Comparison of ENCODE assay signal across 14 mouse cellular contexts in the genomic region with DNA sequence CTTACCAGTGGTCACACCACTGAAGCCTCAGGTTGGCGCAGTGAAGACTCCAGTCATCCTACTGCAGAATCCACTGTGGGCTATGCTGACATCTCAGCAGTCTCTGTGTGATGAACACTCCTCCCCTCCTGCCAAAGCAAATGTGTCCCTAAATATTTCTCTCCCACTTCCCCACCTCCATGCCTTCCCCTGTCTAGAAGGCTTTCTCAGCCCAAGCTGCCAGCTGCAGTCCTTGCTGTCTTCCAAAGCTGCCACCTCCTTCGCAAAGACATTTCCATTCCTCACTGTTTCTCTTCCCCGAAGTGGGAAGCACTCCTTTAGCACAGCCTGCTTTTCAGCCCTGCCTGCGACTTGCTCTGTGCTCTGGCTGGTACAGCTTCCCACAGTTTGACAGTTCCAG. TPM values are rescaled to one million over a fixed set of nuclear protein-coding genes. Genes with fewer than 3 reads are reported as not detected.
DNase-seq lines count a peak whose midpoint lies in the region; TF ChIP-seq lines count a peak whose summit lies in the region.
"Had no signal": no experiment of that assay in that cellular context is flagged by ENCODE, and none has a peak within 500 bp of the region (broad histone marks: within the 10 kb centered on the region; RNA-seq: fewer than 3 reads in every experiment).

No protein-coding gene starts in this region.

- no peak for TF ChIP-seq CTCF in E14TG2a.4 (conservative IDR thresholded peaks at IDR 0.05; ENCODE audit: low read length)

- 0 out of 2 replicates have a peak overlapping the region, but pooled peaks have one; percentile 5 for H3K27ac ChIP-seq in limb, embryonic 10.5 days
- H3K27ac ChIP-seq: gastrocnemius, adult 2 months; kidney, embryonic 15.5 days; limb, embryonic 13.5 days had no signal

- H3K27me3 ChIP-seq in E14TG2a.4 (ENCODE audit: insufficient read depth, low read length), result no peaks in the 10 kb centered on the region
- H3K27me3 ChIP-seq in limb, embryonic 10.5 days (ENCODE audit: low read depth, poor library complexity, severe bottlenecking), result 0 out of 2 replicates have a peak, but pooled peaks cover 15% of the 10 kb centered on the region
- H3K27me3 ChIP-seq: kidney, embryonic 15.5 days; limb, embryonic 13.5 days had no signal

- DNase-seq in brain, adult 2 months (ENCODE audit: low read depth, low spot score), result peak; percentile 93
- DNase-seq in layer of hippocampus, adult 9-10 months (ENCODE audit: low spot score), result peak; percentile 31
- peak; percentile 27 for DNase-seq in limb, embryonic 10.5 days (ENCODE audit: low spot score)
- DNase-seq in heart, adult 18-20 months, result no peak
- no peak for DNase-seq in retina, postnatal 1 day
- no peak for DNase-seq in ovary, adult 18-20 months (ENCODE audit: low spot score)
- DNase-seq: cerebellum, adult 8-10 months; gastrocnemius, adult 2 months; lung, adult 2 months had no signal

- 44% methylated on average over 4 of the region's 4 CpGs for WGBS in limb, embryonic 10.5 days

- H3K36me3 ChIP-seq in E14TG2a.4 (ENCODE audit: insufficient read depth, low read length), result no peaks in the 10 kb centered on the region
- no peaks in the 10 kb centered on the region for H3K36me3 ChIP-seq in limb, embryonic 10.5 days
- H3K36me3 ChIP-seq: kidney, embryonic 15.5 days; limb, embryonic 13.5 days had no signal

- peaks cover 51% of the 10 kb centered on the region for H3K4me1 ChIP-seq in E14TG2a.4 (replicated peaks; ENCODE audit: low read depth, low read length)
- H3K4me1 ChIP-seq in limb, embryonic 10.5 days, result peaks cover 10% of the 10 kb centered on the region
- H3K4me1 ChIP-seq: kidney, embryonic 15.5 days had no signal

- H3K9me3 ChIP-seq in E14TG2a.4 (ENCODE audit: low read length), result peaks cover 5% of the 10 kb centered on the region; the same call in 1 of the 2 replicates
- no peaks in the 10 kb centered on the region for H3K9me3 ChIP-seq in limb, embryonic 10.5 days (replicated peaks)
- H3K9me3 ChIP-seq: kidney, embryonic 15.5 days; limb, embryonic 13.5 days had no signal

- 0 out of 2 replicates have a peak overlapping the region, but pooled peaks have one; percentile 35 for H3K4me3 ChIP-seq in E14TG2a.4 (replicated peaks; ENCODE audit: low read length)
- H3K4me3 ChIP-seq in limb, embryonic 10.5 days, result no peak overlapping the region
- H3K4me3 ChIP-seq: gastrocnemius, adult 2 months; kidney, embryonic 15.5 days; limb, embryonic 13.5 days had no signal

RNA-seq across cellular contexts. Expression of gene Tsku, which starts 10.0 kb away (rescaled TPM):
- 9.5 and 11.2 TPM in 2 replicates for polyA plus RNA-seq in limb, embryonic 10.5 days (2016; fragmentation: Nextera tagmentation; extraction: Ambion mirVana)
- 1 to 10 TPM; 2.3 TPM for total RNA-seq in heart, adult 18-20 months (2021)
- total RNA-seq: hematopoietic stem cell, adult 5-6 weeks had no signal
- polyA plus RNA-seq: CD4-positive, CD25-positive, alpha-beta regulatory T cell, adult 4 months had no signal

RNA-seq across cellular contexts. Expression of gene Acer3, which starts 50.2 kb away (rescaled TPM):
- polyA plus RNA-seq in limb, embryonic 10.5 days (2016; fragmentation: Nextera tagmentation; extraction: Ambion mirVana), result 19.0 and 23.2 TPM in 2 replicates
- total RNA-seq in heart, adult 18-20 months (2021), result 10 to 100 TPM; 10.1 to 11.7 TPM

Comparison
In these comparisons a context has a peak if more than half of its experiments do, and no peak if none do; other contexts are left out.
1. DNase-seq: peak in brain, adult 2 months (single experiment), layer of hippocampus, adult 9-10 months (single experiment) and limb, embryonic 10.5 days (single experiment); none in heart, adult 18-20 months (0 of 2), retina, postnatal 1 day (single experiment) and ovary, adult 18-20 months (single experiment).